Mouse (Mus musculus): ENCODE results near the gene Olfr351.

- no peak for TF ChIP-seq CTCF (conservative IDR thresholded peaks at IDR 0.05; ENCODE audit: low read length)
- TF ChIP-seq POU5F1 (IDR thresholded peaks at IDR 0.05; ENCODE audit: borderline replicate concordance, low read length): no peak
- no peak for TF ChIP-seq NANOG (IDR thresholded peaks at IDR 0.05; ENCODE audit: borderline replicate concordance, low read length)
Observed at GRCm38 (mm10) chr2:36868160-36868559, 5.7 kb upstream of the Olfr351 start, which contains the start of gene Olfr352.
